Mouse (Mus musculus) hindbrain, embryonic 15.5 days (tissue): Measurements from ENCODE around the gene Adamts12. TPM values are rescaled to one million over a fixed set of nuclear protein-coding genes. Genes with fewer than 3 reads are reported as not detected.

Source experiments
- ATAC-seq: fragments of 200-750 bp; cut with Nextera tagmentation; 2 replicates; pipeline ENCODE4 v1.8.0; 2017; ENCODE audit warnings: low read depth, moderate number of reproducible peaks, moderate TSS enrichment; ENCODE audit not compliant: low FRiP score
- H3K27ac ChIP-seq: fragments of 300-500 bp; sonication (generic); replicated peaks from 2 replicates; pipeline ENCODE4 v1.5.1; 2015; ENCODE audit warnings: mild to moderate bottlenecking, inconsistent platforms
- H3K27me3 ChIP-seq: fragments of 300-500 bp; sonication (generic); 2 replicates; pipeline ENCODE4 v1.6.1; 2015; ENCODE audit warnings: control low read depth, inconsistent platforms
- H3K36me3 ChIP-seq: fragments of 300-500 bp; sonication (generic); 2 replicates; pipeline ENCODE4 v1.6.1; 2015; ENCODE audit warnings: control low read depth, inconsistent platforms
- H3K4me1 ChIP-seq: fragments of 300-500 bp; sonication (generic); replicated peaks from 2 replicates; pipeline ENCODE4 v1.6.1; 2015; ENCODE audit warnings: control low read depth, inconsistent platforms
- H3K4me2 ChIP-seq: fragments of 300-500 bp; sonication (generic); 2 replicates; pipeline ENCODE4 v1.6.1; 2015; ENCODE audit warnings: moderate library complexity, mild to moderate bottlenecking, inconsistent platforms
- H3K4me3 ChIP-seq: fragments of 300-500 bp; sonication (generic); 2 replicates; pipeline ENCODE4 v1.5.1; 2015; ENCODE audit warnings: mild to moderate bottlenecking, inconsistent platforms
- H3K9ac ChIP-seq: fragments of 300-500 bp; sonication (generic); 2 replicates; pipeline ENCODE4 v1.6.1; 2015; ENCODE audit warnings: inconsistent platforms
- H3K9me3 ChIP-seq: fragments of 300-500 bp; sonication (generic); 2 replicates; pipeline ENCODE4 v1.6.1; 2016; ENCODE audit warnings: control low read depth, inconsistent platforms
- WGBS: fragments of 180-500 bp; shearing (Covaris S2); methylation state at CpG from one replicate; pipeline ENCODE4 v1.1.7; 2015; 5-methylcytosine and 5-hydroxymethylcytosine counted together
- polyA plus RNA-seq: library from polyadenylated mRNA; unstranded; fragments of >200 nt; fragmentation: Nextera tagmentation; extraction: Ambion mirVana; gene quantifications from 2 replicates; pipeline ENCODE4 v1.2.1, GENCODE M21; 2015

Gene Adamts12
- polyA plus RNA-seq, 1 experiment from 2014 or later, result 1.5 TPM

GRCm38 (mm10) chr15:11360888-11361287 is 296.3 kb downstream of the Adamts12 start:
- no peak overlapping the region for H3K4me3 ChIP-seq
- no peak overlapping the region for H3K27ac ChIP-seq
- 88% methylated on average over 1 of the region's 1 CpGs for WGBS
- no peaks in the 10 kb centered on the region for H3K4me1 ChIP-seq
- no peak overlapping the region for H3K4me2 ChIP-seq
- H3K9ac ChIP-seq, result no peak overlapping the region
- no peaks in the 10 kb centered on the region for H3K27me3 ChIP-seq
- no peaks in the 10 kb centered on the region for H3K36me3 ChIP-seq
- ATAC-seq, result peak; percentile 48; the same call in 1 of the 2 replicates
- no peaks in the 10 kb centered on the region for H3K9me3 ChIP-seq

- no peak overlapping the region for H3K4me3 ChIP-seq
- 90% methylated on average over 5 of the region's 5 CpGs for WGBS
- ATAC-seq, result no peak
- H3K9me3 ChIP-seq, result no peaks in the 10 kb centered on the region
- H3K36me3 ChIP-seq, result no peaks in the 10 kb centered on the region
- H3K4me1 ChIP-seq, result no peaks in the 10 kb centered on the region
- no peaks in the 10 kb centered on the region for H3K27me3 ChIP-seq
- H3K27ac ChIP-seq, result no peak overlapping the region
- no peak overlapping the region for H3K4me2 ChIP-seq
- H3K9ac ChIP-seq, result no peak overlapping the region
These were observed 297.2 kb downstream of the Adamts12 start for GRCm38 (mm10) chr15:11361824-11362223.

- H3K27ac ChIP-seq, result no peak overlapping the region
- no peaks in the 10 kb centered on the region for H3K36me3 ChIP-seq
- no peak overlapping the region for H3K9ac ChIP-seq
- H3K27me3 ChIP-seq, result no peaks in the 10 kb centered on the region
- no peaks in the 10 kb centered on the region for H3K4me1 ChIP-seq
- WGBS, result 32% methylated on average over 2 of the region's 2 CpGs
- peak; percentile 68 for ATAC-seq
- H3K4me2 ChIP-seq, result no peak overlapping the region
- H3K4me3 ChIP-seq, result no peak overlapping the region
- H3K9me3 ChIP-seq, result no peaks in the 10 kb centered on the region
These were observed 299.5 kb downstream of the Adamts12 start for GRCm38 (mm10) chr15:11364112-11364511.

GRCm38 (mm10) chr15:11364795-11365194 is 300.2 kb downstream of the Adamts12 start:
- no peaks in the 10 kb centered on the region for H3K4me1 ChIP-seq
- WGBS, result 97% methylated on average over 1 of the region's 1 CpGs
- no peaks in the 10 kb centered on the region for H3K27me3 ChIP-seq
- H3K9ac ChIP-seq, result no peak overlapping the region
- no peaks in the 10 kb centered on the region for H3K36me3 ChIP-seq
- H3K9me3 ChIP-seq, result no peaks in the 10 kb centered on the region
- no peak overlapping the region for H3K4me3 ChIP-seq
- ATAC-seq, result 0 out of 2 replicates have a peak, but pooled peaks have one; percentile 37
- no peak overlapping the region for H3K4me2 ChIP-seq
- no peak overlapping the region for H3K27ac ChIP-seq

- H3K9ac ChIP-seq, result no peak overlapping the region
- no peaks in the 10 kb centered on the region for H3K36me3 ChIP-seq
- no peak overlapping the region for H3K27ac ChIP-seq
- no peaks in the 10 kb centered on the region for H3K4me1 ChIP-seq
- ATAC-seq, result no peak
- H3K4me3 ChIP-seq, result no peak overlapping the region
- WGBS, result 80% methylated on average over 3 of the region's 3 CpGs
- H3K27me3 ChIP-seq, result no peaks in the 10 kb centered on the region
- no peak overlapping the region for H3K4me2 ChIP-seq
- no peaks in the 10 kb centered on the region for H3K9me3 ChIP-seq
These were observed 305.0 kb downstream of the Adamts12 start for GRCm38 (mm10) chr15:11369572-11369971.

- 84% methylated on average over 7 of the region's 7 CpGs for whole genome bisulfite sequencing
- Histone ChIP-seq H3K9ac (no peak overlapping the region), H3K4me3 (no peak overlapping the region), H3K4me1 (no peaks in the 10 kb centered on the region), H3K9me3 (no peaks in the 10 kb centered on the region), H3K27me3 (no peaks in the 10 kb centered on the region), H3K36me3 (no peaks in the 10 kb centered on the region), H3K4me2 (no peak overlapping the region), H3K27ac (no peak overlapping the region)
- ATAC-seq, result no peak
These were observed 306.0 kb downstream of the Adamts12 start for GRCm38 (mm10) chr15:11370477-11371085.

GRCm38 (mm10) chr15:11379431-11380086 is 315.0 kb downstream of the Adamts12 start:
- no peak overlapping the region; the same call in 1 of the 2 replicates for H3K27ac ChIP-seq
- H3K9ac ChIP-seq, result no peak overlapping the region
- H3K4me1 ChIP-seq, result peaks cover 5% of the 10 kb centered on the region; the same call in 1 of the 2 replicates
- peak; percentile 43 for ATAC-seq
- no peaks in the 10 kb centered on the region for H3K27me3 ChIP-seq
- 85% methylated on average over 8 of the region's 8 CpGs for WGBS
- peaks cover 10% of the 10 kb centered on the region for H3K36me3 ChIP-seq
- no peak overlapping the region for H3K4me3 ChIP-seq
- peak overlapping the region; percentile 31 for H3K4me2 ChIP-seq
- no peaks in the 10 kb centered on the region for H3K9me3 ChIP-seq

- Histone ChIP-seq H3K4me2 (peak overlapping the region; percentile 31), H3K4me1 (peaks cover 5% of the 10 kb centered on the region; the same call in 1 of the 2 replicates), H3K9ac (no peak overlapping the region), H3K36me3 (peaks cover 15% of the 10 kb centered on the region), H3K27ac (no peak overlapping the region; the same call in 1 of the 2 replicates), H3K27me3 (no peaks in the 10 kb centered on the region), H3K4me3 (no peak overlapping the region), H3K9me3 (no peaks in the 10 kb centered on the region)
- 36% methylated on average over 8 of the region's 8 CpGs for WGBS
- ATAC-seq, result peak; percentile 84
These were observed 315.5 kb downstream of the Adamts12 start for GRCm38 (mm10) chr15:11380087-11380530.

- H3K27me3 ChIP-seq, result no peaks in the 10 kb centered on the region
These were observed 316.0 kb downstream of the Adamts12 start for GRCm38 (mm10) chr15:11380616-11381015.

GRCm38 (mm10) chr15:11382585-11382984 is 318.0 kb downstream of the Adamts12 start:
- Histone ChIP-seq H3K27ac (no peak overlapping the region), H3K9me3 (no peaks in the 10 kb centered on the region), H3K4me2 (no peak overlapping the region), H3K27me3 (no peaks in the 10 kb centered on the region), H3K9ac (no peak overlapping the region), H3K36me3 (peaks cover 38% of the 10 kb centered on the region), H3K4me3 (no peak overlapping the region), H3K4me1 (peaks cover 5% of the 10 kb centered on the region; the same call in 1 of the 2 replicates)
- ATAC-seq, result no peak
- WGBS, result 92% methylated on average over 12 of the region's 12 CpGs

More at GRCm38 (mm10) chr15:11380616-11381015, 316.0 kb downstream of the Adamts12 start:
- Histone ChIP-seq H3K4me3 (no peak overlapping the region), H3K9ac (no peak overlapping the region), H3K36me3 (peaks cover 20% of the 10 kb centered on the region), H3K4me2 (no peak overlapping the region), H3K9me3 (no peaks in the 10 kb centered on the region), H3K4me1 (peaks cover 5% of the 10 kb centered on the region; the same call in 1 of the 2 replicates), H3K27ac (no peak overlapping the region)
- WGBS, result 83% methylated on average over 8 of the region's 8 CpGs
- no peak for ATAC-seq

- H3K27ac ChIP-seq, result no peak overlapping the region
- ATAC-seq, result no peak
- H3K27me3 ChIP-seq, result no peaks in the 10 kb centered on the region
- H3K9me3 ChIP-seq, result no peaks in the 10 kb centered on the region
- H3K4me1 ChIP-seq, result peaks cover 5% of the 10 kb centered on the region; the same call in 1 of the 2 replicates
- H3K36me3 ChIP-seq, result peaks cover 49% of the 10 kb centered on the region
- H3K4me2 ChIP-seq, result no peak overlapping the region
- WGBS, result 96% methylated on average over 21 of the region's 21 CpGs
- H3K4me3 ChIP-seq, result no peak overlapping the region
- no peak overlapping the region for H3K9ac ChIP-seq
These were observed 319.2 kb downstream of the Adamts12 start for GRCm38 (mm10) chr15:11383796-11384195.

- H3K9me3 ChIP-seq, result no peaks in the 10 kb centered on the region
- H3K4me1 ChIP-seq, result peaks cover 6% of the 10 kb centered on the region
- H3K4me3 ChIP-seq, result no peak overlapping the region
- peaks cover 56% of the 10 kb centered on the region for H3K36me3 ChIP-seq
- no peak overlapping the region for H3K9ac ChIP-seq
- H3K27ac ChIP-seq, result no peak overlapping the region
- ATAC-seq, result no peak
- no peaks in the 10 kb centered on the region for H3K27me3 ChIP-seq
- WGBS, result 95% methylated on average over 16 of the region's 16 CpGs
- H3K4me2 ChIP-seq, result no peak overlapping the region
These were observed 328.3 kb downstream of the Adamts12 start for GRCm38 (mm10) chr15:11392903-11393302.
